Comparison of ENCODE assay signal across 10 mouse cellular contexts in the genomic region with DNA sequence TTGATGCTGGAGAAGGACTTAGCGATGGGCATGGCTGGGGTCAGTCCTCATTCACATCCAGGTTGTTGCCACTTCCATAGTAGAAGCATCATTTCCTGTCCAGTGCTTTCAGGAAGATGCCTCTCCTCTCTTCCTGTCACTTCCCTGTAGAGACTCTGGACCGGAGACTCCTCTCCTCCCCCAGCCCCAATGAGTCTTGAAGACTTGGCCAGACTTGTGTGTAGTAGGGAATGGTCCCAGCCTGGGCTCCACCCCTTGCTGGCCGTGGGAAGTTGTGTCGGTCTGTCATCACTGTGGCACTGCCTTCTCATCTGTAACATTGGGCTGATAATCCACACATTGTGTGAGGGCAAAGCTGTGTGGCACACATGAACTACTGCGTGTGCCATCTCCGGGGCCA. TPM values are rescaled to one million over a fixed set of nuclear protein-coding genes. Genes with fewer than 3 reads are reported as not detected.
DNase-seq lines count a peak whose midpoint lies in the region; ATAC-seq and TF ChIP-seq lines count a peak whose summit lies in the region.
"Had no signal": no experiment of that assay in that cellular context is flagged by ENCODE, and none has a peak within 500 bp of the region (broad histone marks: within the 10 kb centered on the region; RNA-seq: fewer than 3 reads in every experiment).

No protein-coding gene starts in this region.

- no peaks in the 10 kb centered on the region for H3K9me3 ChIP-seq in hindbrain, embryonic 10.5 days
- no peaks in the 10 kb centered on the region for H3K9me3 ChIP-seq in hindbrain, embryonic 11.5 days (ENCODE audit: control insufficient read depth, low read length)
- H3K9me3 ChIP-seq in limb, embryonic 15.5 days = no peaks in the 10 kb centered on the region
- H3K9me3 ChIP-seq: G1E had no signal

- H3K4me1 ChIP-seq in hindbrain, embryonic 10.5 days (replicated peaks) = peaks cover 29% of the 10 kb centered on the region
- no peaks in the 10 kb centered on the region; the same call in 1 of the 2 replicates for H3K4me1 ChIP-seq in hindbrain, embryonic 11.5 days (replicated peaks; ENCODE audit: control insufficient read depth, insufficient read depth, low read length)
- peaks cover 9% of the 10 kb centered on the region for H3K4me1 ChIP-seq in embryonic fibroblast, embryonic 13.5 days (ENCODE audit: control insufficient read depth, insufficient read depth, low read length)
- peaks cover 36% of the 10 kb centered on the region for H3K4me1 ChIP-seq in limb, embryonic 15.5 days

- intact Hi-C loops in gastrocnemius, postnatal 14 days (cut with DNase I; ENCODE audit: low total_unique reads) = no loop called here

- TF ChIP-seq CTCF in C2C12 (IDR thresholded peaks at IDR 0.05; ENCODE audit: control insufficient read depth, insufficient read depth, insufficient read length) = no peak
- no peak for TF ChIP-seq CTCF in embryonic fibroblast, embryonic 13.5 days (IDR thresholded peaks at IDR 0.05; ENCODE audit: borderline replicate concordance, insufficient read depth, low read length)

- no peaks in the 10 kb centered on the region for H3K27me3 ChIP-seq in hindbrain, embryonic 10.5 days (ENCODE audit: insufficient read depth, poor library complexity, severe bottlenecking)
- no peaks in the 10 kb centered on the region for H3K27me3 ChIP-seq in hindbrain, embryonic 11.5 days (ENCODE audit: control insufficient read depth, insufficient read depth, low read length)
- no peaks in the 10 kb centered on the region for H3K27me3 ChIP-seq in C2C12 (ENCODE audit: control insufficient read depth, insufficient read depth, insufficient read length)
- no peaks in the 10 kb centered on the region for H3K27me3 ChIP-seq in limb, embryonic 15.5 days

- no peak for DNase-seq in hindbrain, embryonic 10.5 days (ENCODE audit: low spot score)
- DNase-seq in hindbrain, embryonic 11.5 days (ENCODE audit: low spot score) = no peak
- no peak for DNase-seq in right cerebral cortex, postnatal 4 days
- no peak for DNase-seq in gastrocnemius, postnatal 14 days
- DNase-seq in urinary bladder, postnatal 14 days (ENCODE audit: low spot score) = no peak
- DNase-seq: thymus, postnatal 14 days had no signal

- no peak for TF ChIP-seq POLR2A in embryonic fibroblast, embryonic 13.5 days (IDR thresholded peaks at IDR 0.05; ENCODE audit: low read depth, low read length)

- H3K4me3 ChIP-seq in hindbrain, embryonic 10.5 days = no peak overlapping the region
- no peak overlapping the region for H3K4me3 ChIP-seq in hindbrain, embryonic 11.5 days (ENCODE audit: low read depth, low read length)
- H3K4me3 ChIP-seq in C2C12 (ENCODE audit: insufficient read depth, poor library complexity, severe bottlenecking) = no peak overlapping the region
- no peak overlapping the region for H3K4me3 ChIP-seq in embryonic fibroblast, embryonic 13.5 days (ENCODE audit: insufficient read depth, low read length)
- H3K4me3 ChIP-seq in limb, embryonic 15.5 days = no peak overlapping the region

- peak overlapping the region; percentile 33 for H3ac ChIP-seq in C2C12 (ENCODE audit: control insufficient read depth, insufficient read length, low read depth)

- no peak overlapping the region for H3K9ac ChIP-seq in hindbrain, embryonic 11.5 days (ENCODE audit: low read depth, low read length)
- no peak overlapping the region for H3K9ac ChIP-seq in limb, embryonic 15.5 days

- no peak for ATAC-seq in hindbrain, embryonic 11.5 days (ENCODE audit: low FRiP score)
- no peak for ATAC-seq in limb, embryonic 15.5 days (ENCODE audit: insufficient number of reproducible peaks, low FRiP score, low TSS enrichment, low read depth)

- peak overlapping the region; percentile 10; the same call in 1 of the 2 replicates for H3K27ac ChIP-seq in hindbrain, embryonic 10.5 days
- no peak overlapping the region for H3K27ac ChIP-seq in hindbrain, embryonic 11.5 days (ENCODE audit: low read depth, low read length)
- peak overlapping the region; percentile 80 for H3K27ac ChIP-seq in embryonic fibroblast, embryonic 13.5 days (ENCODE audit: insufficient read depth, low read length)
- H3K27ac ChIP-seq in limb, embryonic 15.5 days = peak overlapping the region; percentile 73

- no peak overlapping the region for H3K4me2 ChIP-seq in hindbrain, embryonic 11.5 days (replicated peaks; ENCODE audit: low read depth, low read length)
- H3K4me2 ChIP-seq in limb, embryonic 15.5 days = no peak overlapping the region

- peaks cover 84% of the 10 kb centered on the region for H3K79me2 ChIP-seq in C2C12 (ENCODE audit: control insufficient read depth, insufficient read depth)

- WGBS in hindbrain, embryonic 10.5 days = 90% methylated on average over 6 of the region's 6 CpGs
- WGBS in hindbrain, embryonic 11.5 days = 91% methylated on average over 6 of the region's 6 CpGs
- 84% methylated on average over 6 of the region's 6 CpGs for WGBS in limb, embryonic 15.5 days

- H3K36me3 ChIP-seq in hindbrain, embryonic 10.5 days = peaks cover 83% of the 10 kb centered on the region
- no peaks in the 10 kb centered on the region for H3K36me3 ChIP-seq in hindbrain, embryonic 11.5 days (ENCODE audit: control insufficient read depth, insufficient read depth, low read length)
- H3K36me3 ChIP-seq in C2C12 (ENCODE audit: control insufficient read depth, insufficient read depth) = peaks cover 35% of the 10 kb centered on the region
- H3K36me3 ChIP-seq in limb, embryonic 15.5 days = peaks cover 16% of the 10 kb centered on the region; the same call in 1 of the 2 replicates

- peaks cover 65% of the 10 kb centered on the region for H3K79me3 ChIP-seq in C2C12 (ENCODE audit: low read depth)

TF ChIP-seq in C2C12, 6 proteins besides CTCF, POLR2A, EP300 and RAD21:
- TF ChIP-seq CEBPB (IDR thresholded peaks at IDR 0.05; ENCODE audit: low read depth) (no peak), MYOD1 (IDR thresholded peaks at IDR 0.05; ENCODE audit: control insufficient read depth, insufficient read length, low read depth) (no peak), MAX (IDR thresholded peaks at IDR 0.05) (no peak), MYOG (IDR thresholded peaks at IDR 0.05; ENCODE audit: control insufficient read depth, extremely low read depth, insufficient read length) (no peak), USF1 (IDR thresholded peaks at IDR 0.05; ENCODE audit: low read depth) (no peak), FOSL1 (IDR thresholded peaks at IDR 0.05; ENCODE audit: insufficient read depth, low read length, poor library complexity, severe bottlenecking) (no peak)
TF ChIP-seq in C2C12: peak in this region for 0.

RNA-seq across cellular contexts. Expression of a gene that starts 21.7 kb away (rescaled TPM):
- 26.8 and 36.8 TPM in 2 replicates for polyA plus RNA-seq in hindbrain, embryonic 10.5 days (2016; fragmentation: Nextera tagmentation; extraction: Ambion mirVana)
- 34.9 and 39.0 TPM in 2 replicates for polyA plus RNA-seq in hindbrain, embryonic 11.5 days (2014; fragmentation: Nextera tagmentation; extraction: Ambion mirVana)
- 16.4 TPM for polyA plus RNA-seq in C2C12 (2012; fragmentation: generic; extraction: Trizol)
- 36.3 and 60.1 TPM in 2 replicates for polyA plus RNA-seq in embryonic fibroblast, embryonic 13.5 days (2011; ENCODE audit: insufficient read length, low read depth, missing spikeins)
- polyA plus RNA-seq in limb, embryonic 15.5 days (2015; fragmentation: Nextera tagmentation; extraction: Ambion mirVana) = 27.3 and 32.5 TPM in 2 replicates
- total RNA-seq in gastrocnemius, postnatal 14 days (2021) = 10 to 100 TPM; 30.8 to 77.9 TPM

RNA-seq across cellular contexts. Expression of a gene that starts 22.3 kb away (rescaled TPM):
- polyA plus RNA-seq in hindbrain, embryonic 10.5 days (2016; fragmentation: Nextera tagmentation; extraction: Ambion mirVana) = 97.7 and 103 TPM in 2 replicates
- 112 and 119 TPM in 2 replicates for polyA plus RNA-seq in hindbrain, embryonic 11.5 days (2014; fragmentation: Nextera tagmentation; extraction: Ambion mirVana)
- 114 TPM for polyA plus RNA-seq in C2C12 (2012; fragmentation: generic; extraction: Trizol)
- 376 and 420 TPM in 2 replicates for polyA plus RNA-seq in embryonic fibroblast, embryonic 13.5 days (2011; ENCODE audit: insufficient read length, low read depth, missing spikeins)
- polyA plus RNA-seq in limb, embryonic 15.5 days (2015; fragmentation: Nextera tagmentation; extraction: Ambion mirVana) = 122 and 130 TPM in 2 replicates
- total RNA-seq in gastrocnemius, postnatal 14 days (2021) = 10 to 100 TPM; 71.4 to 87.7 TPM
